Mouse (Mus musculus) heart, adult 2 months (tissue): ENCODE data around the gene Rilpl1.
A peak's percentile ranks its signal among the peaks of the same experiment; 100 is the strongest.

ENCODE experiments used
- CTCF ChIP-seq: fragments of 200-600 bp; IDR thresholded peaks from 2 replicates; pipeline ENCODE4 v1.8.1; 2022; ENCODE audit warnings: antibody characterized with exemption, mild to moderate bottlenecking, moderate library complexity
- EP300 ChIP-seq: fragments of 200-500 bp; IDR thresholded peaks from 2 replicates; pipeline ENCODE4 v1.6.1; 2011; ENCODE audit warnings: low read depth, low read length, control low read depth; ENCODE audit not compliant: insufficient read depth
- POLR2A ChIP-seq: fragments of 200-500 bp; IDR thresholded peaks from 2 replicates; pipeline ENCODE4 v1.6.1; 2011; ENCODE audit warnings: mild to moderate bottlenecking, low read depth, low read length, control low read depth; ENCODE audit not compliant: insufficient read depth

GRCm38 (mm10) chr5:124450641-124451340 is 80.4 kb downstream of the Rilpl1 start:
- TF ChIP-seq POLR2A (0 out of 2 replicates have a peak, but pooled peaks have one; percentile 5), EP300 (no peak; the same call in 1 of the 2 replicates), CTCF (no peak)
